Mouse (Mus musculus): ENCODE results near the gene Arhgef10l.
A peak's percentile ranks its signal among the peaks of the same experiment; 100 is the strongest.

Gene Arhgef10l

GRCm38 (mm10) chr4:140661406-140662022, 4.3 kb downstream of the Arhgef10l start:
- DNase-seq (ENCODE audit: low spot score in 2 of 2): no peak

DNA sequence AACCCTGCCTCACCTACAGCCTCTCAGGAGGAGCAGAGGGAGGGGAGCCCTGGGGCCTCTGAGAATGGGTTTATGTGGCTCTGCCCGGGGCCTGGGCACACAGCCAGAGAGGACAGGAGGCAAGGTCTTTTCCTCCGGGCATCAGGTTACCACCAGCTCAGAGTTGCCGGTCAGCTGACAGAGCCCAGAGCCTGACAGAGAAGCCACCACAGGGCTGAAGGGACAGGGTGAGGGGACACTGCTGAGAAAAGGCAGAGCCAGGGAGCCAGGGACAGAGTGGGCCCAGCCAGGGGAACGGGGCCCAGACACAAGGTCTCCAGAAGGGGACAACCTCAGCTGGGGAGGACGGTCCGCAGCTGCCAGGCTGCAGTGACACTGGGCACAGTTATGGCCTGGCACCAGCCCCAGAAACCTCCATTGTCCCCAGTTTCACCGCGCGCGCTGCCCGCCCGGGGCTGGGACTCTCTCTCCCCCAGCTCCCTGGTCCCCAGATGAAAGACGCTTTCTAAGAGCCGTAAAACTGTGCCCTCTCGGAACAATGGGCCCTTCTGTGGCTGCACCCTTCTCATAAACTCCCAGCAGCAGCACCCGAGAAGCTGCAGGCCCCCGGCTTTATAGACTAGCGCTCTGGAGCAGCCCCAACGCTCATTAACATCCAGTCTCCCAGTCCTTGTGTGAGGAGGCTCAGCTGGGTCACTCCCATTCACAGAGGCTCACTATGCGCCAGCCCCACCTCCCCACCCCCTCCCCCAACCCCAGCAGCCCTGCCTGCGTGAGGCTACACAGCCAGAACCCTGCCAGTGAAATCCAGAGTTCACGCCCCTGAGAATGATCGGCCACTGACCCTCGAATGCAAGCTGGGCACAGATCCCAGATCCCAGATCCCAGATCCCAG, 7.9 kb downstream of the Arhgef10l start:
- DNase-seq (ENCODE audit: low spot score in 2 of 2): peak; percentile 60 to 77

DNA sequence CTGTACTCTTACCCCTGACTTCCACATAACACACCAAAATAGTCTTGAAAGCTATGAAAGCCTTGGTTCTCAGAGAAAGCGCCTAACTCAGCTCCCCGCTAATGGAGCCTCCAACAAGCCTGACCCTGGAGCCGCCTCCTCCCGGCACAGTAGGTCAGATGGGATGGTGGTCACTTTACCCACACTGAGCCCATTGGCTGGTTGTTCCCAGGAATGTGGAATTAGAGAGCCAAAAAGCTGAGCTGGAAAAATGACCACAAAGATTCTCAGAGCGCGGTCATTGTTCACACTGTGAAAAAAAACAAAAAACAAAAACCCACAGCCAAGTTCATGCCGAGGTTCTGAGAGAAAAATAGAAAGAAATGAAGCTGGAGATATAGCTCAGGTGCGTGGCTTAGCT, 9.3 kb downstream of the Arhgef10l start:
- DNase-seq (ENCODE audit: low spot score in 2 of 2): no peak

DNA sequence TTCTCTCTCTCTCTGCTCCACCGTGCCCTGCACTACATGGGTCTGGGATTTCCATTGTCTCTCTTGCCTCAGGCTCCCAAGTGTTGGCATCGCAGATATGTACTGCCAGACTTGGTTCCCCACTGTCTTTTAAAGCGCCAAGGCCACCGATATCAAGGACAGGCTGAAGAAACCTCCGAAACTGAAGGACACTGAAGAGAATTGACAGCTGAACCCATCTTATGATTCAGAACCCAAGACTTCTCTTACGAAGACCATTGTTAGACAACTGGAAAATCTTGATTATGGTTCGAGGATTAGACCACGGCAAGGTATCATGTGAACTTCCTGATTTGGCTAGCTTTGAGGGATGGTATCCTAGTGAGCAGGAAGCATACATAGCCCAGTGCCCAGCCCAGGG, 11.0 kb downstream of the Arhgef10l start:
- DNase-seq (ENCODE audit: low spot score in 2 of 2): no peak

GRCm38 (mm10) chr4:140653835-140654583, 11.8 kb downstream of the Arhgef10l start:
- DNase-seq (ENCODE audit: low spot score in 2 of 2): no peak

DNA sequence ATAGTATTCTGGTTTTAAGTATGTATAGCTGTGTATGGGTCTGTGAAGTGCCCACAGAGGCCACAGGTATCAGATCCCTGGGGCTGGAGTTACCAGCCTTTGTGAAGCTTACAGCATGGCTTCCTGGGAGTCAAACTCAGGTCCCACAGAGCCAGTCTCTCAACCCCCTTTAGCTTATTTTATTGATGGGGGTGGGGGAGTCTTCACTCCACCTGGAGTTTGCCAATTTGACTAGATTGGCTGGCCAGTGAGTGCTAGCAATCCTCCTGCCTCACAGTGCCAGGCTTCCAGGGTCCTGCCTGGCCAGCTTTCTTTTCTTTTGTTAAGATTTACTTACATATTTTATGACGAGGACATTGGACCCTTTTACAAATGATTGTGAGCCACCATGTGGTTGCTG, 16.1 kb downstream of the Arhgef10l start:
- no peak for DNase-seq (ENCODE audit: low spot score in 2 of 2)

DNA sequence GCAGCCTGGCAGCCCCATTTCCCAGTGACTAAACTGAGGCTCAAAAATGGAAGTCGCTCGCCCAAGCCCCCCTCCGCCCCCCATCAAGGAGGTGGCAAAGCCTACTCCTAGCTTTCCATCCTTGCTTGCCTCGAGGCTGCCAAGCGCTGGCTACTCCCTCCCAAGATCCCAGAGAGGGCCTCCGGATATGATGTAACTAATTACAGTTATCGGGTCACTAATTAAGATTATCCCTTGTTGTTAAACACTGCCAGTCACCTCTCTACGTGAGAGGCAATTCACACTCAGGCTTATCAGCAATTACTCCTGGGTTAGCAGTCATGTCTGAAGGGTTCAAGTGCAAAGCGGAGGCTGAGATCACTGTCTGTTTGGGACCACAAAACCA, 16.6 kb downstream of the Arhgef10l start:
- DNase-seq (ENCODE audit: low spot score in 2 of 2): peak in 1 of 2 experiments; percentile 17

GRCm38 (mm10) chr4:140648443-140649206, 17.2 kb downstream of the Arhgef10l start:
- DNase-seq (ENCODE audit: low spot score in 2 of 2): peak; percentile 27 to 52

GRCm38 (mm10) chr4:140647711-140648421, 17.9 kb downstream of the Arhgef10l start:
- peak in 1 of 2 experiments; percentile 31 for DNase-seq (ENCODE audit: low spot score in 2 of 2)

- DNase-seq (ENCODE audit: low spot score in 2 of 2): no peak
Observed at GRCm38 (mm10) chr4:140645638-140646037, 20.2 kb downstream of the Arhgef10l start.

- no peak for DNase-seq (ENCODE audit: low spot score in 2 of 2)
Observed at GRCm38 (mm10) chr4:140644701-140645100, 21.1 kb downstream of the Arhgef10l start.

DNA sequence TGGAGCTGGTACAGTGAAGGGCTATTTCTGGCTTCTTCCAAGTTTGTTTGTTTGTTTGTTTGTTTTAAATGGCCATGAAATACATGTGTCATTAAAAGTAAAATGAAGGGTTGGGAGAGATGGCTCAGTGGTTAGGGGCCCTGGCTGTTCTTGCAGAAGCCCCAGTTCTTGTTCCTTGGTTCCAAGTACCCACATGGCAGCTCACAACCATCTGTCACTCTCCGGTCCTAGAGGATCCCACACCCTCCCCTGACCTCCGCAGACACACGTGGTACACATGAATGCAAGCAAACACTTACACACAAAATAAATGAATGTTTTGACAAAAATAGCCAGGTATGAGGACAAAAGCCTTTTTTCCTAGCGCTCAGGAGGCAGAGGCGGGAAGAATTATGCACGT, 21.5 kb downstream of the Arhgef10l start:
- DNase-seq (ENCODE audit: low spot score in 2 of 2): no peak

GRCm38 (mm10) chr4:140642378-140642777, 23.4 kb downstream of the Arhgef10l start:
- DNase-seq (ENCODE audit: low spot score in 2 of 2): no peak

DNA sequence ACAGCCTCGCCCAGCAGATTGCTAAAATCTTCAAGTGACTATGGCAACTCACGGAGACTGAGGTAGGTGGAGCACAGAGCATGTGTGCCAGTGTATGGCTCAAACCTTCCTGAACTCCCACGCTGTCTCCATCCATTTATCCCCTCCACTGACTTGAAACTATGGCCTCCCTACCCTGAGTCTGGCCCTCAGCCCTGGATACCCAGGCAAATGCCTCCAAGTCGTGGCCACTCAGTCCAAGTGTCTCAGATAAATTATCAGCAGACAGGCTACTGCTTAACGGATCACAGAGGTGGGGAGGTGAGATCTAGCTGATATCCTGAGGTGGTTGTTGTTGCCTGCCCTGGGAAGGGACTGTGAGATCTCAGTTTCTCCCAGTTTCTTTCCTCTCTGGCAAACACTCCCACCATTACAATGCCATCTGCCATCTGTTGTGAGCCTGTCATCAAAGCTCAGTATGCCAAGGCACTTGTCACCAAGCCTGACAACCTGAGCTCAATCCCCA, 24.3 kb downstream of the Arhgef10l start:
- peak; percentile 37 to 38 for DNase-seq (ENCODE audit: low spot score in 2 of 2)

DNA sequence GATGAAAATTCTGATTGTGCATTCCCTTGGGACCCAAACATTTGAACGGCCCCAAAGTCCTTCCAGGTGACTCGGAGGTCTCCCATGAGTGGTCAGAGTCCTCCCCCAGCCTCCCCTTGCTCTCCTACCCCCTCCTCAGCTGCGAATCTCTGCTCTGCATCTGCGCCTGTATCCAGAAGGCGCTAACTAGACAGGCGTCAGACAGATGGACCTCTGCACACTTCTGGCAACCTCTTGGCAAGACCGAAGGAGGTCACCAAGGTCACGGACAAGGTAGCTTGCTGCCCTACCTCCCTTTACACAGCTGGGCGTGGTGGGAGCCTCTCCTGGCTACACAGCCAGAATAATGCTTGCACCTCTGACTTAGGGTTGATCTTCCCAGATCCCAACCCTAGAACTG, 25.1 kb downstream of the Arhgef10l start:
- no peak for DNase-seq (ENCODE audit: low spot score in 2 of 2)

GRCm38 (mm10) chr4:140640242-140640523, 25.6 kb downstream of the Arhgef10l start:
- DNase-seq (ENCODE audit: low spot score in 2 of 2): no peak

DNA sequence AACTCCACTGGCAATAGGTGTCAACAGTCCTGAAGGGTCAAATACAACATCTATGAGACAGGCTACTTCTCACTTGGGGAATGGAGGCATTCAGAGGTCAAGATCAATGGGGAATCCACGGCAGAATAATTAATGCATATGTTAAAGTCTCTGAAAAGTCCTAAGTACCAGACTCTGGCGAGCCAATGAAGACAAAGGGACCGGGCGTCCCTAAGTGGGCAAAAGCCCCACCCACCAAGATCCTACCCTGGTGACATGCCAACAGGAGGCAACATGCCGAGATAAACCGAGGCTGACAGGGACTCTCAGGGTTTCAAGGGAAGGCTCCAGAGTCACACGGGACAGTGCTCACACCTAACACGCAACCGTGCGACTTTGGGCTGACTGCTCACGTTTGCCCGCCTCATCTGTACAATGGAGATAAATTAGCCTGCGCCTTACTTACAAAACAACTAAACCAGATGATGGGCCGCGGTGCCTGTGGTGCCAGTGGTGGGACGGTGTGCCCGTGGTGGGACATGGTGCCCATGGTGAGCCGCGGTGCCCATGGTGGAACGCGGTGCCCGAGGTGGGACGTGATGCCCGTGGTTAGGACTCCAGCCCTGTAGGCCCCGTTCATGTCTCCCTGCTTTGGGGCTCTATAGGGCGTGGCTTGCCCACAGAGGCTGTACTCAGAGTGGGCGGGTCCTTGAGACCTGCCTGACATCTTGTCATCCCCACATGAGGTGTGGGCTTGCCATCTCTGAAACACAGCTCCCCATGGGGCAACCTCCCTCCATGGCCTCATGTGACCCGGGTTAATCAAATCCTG, 26.2 kb downstream of the Arhgef10l start:
- no peak for DNase-seq (ENCODE audit: low spot score in 2 of 2)

GRCm38 (mm10) chr4:140638591-140638990, 27.2 kb downstream of the Arhgef10l start:
- no peak for DNase-seq (ENCODE audit: low spot score in 2 of 2)

DNA sequence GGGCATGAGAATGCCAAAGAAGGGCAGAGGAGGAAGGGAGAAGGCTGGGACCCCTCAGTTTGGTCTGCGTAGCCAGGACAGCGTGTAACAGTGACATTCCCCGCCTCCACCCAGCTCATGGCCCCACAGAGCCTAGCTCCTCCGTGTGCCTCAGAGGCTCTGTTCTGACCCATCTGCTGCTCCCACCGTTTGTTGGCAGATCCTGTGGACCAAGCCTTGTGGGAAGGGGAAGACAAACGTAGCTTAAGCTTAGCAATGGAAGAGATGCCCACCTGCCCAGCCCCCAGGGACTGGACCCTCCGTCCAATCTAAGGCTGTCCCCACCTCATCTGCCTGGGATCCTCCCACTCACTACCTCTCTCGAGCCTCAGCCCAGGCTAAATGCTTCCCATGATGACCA, 28.5 kb downstream of the Arhgef10l start:
- DNase-seq (ENCODE audit: low spot score in 2 of 2): no peak

- no peak for DNase-seq (ENCODE audit: low spot score in 2 of 2)
Observed at GRCm38 (mm10) chr4:140636312-140636996, 29.4 kb downstream of the Arhgef10l start.

Data from right cerebral cortex, adult 2 months (tissue).